Mouse (Mus musculus) B cell, adult 2 months (primary cell): ENCODE measurements around the gene Med16.

ENCODE experiments used
- DNase-seq, 2 experiments: peaks; one replicate each; pipeline ENCODE4 v3.0.0; 2022

Gene Med16

DNA sequence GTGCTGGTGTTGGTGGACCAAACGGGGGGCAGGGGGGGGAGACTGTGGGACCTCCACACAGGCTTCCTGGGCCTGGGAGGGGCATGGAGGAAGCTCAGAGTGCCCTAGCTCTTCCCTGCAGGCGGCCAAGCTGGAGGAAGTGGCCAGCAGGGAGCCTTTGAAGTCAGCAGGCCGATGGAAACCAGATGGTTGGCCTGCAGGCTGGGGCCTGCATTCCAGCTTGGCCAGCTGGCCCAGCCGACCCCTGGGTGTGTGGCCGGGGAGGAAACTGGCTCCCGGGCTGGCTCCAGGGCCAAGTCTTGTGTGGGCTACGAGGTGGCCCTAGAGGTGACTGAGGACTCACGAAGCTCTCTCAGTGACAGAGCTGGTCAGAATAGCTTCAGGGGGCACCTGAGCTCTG lies 24.0 kb upstream of the Med16 start:
- DNase-seq, result no peak

DNA sequence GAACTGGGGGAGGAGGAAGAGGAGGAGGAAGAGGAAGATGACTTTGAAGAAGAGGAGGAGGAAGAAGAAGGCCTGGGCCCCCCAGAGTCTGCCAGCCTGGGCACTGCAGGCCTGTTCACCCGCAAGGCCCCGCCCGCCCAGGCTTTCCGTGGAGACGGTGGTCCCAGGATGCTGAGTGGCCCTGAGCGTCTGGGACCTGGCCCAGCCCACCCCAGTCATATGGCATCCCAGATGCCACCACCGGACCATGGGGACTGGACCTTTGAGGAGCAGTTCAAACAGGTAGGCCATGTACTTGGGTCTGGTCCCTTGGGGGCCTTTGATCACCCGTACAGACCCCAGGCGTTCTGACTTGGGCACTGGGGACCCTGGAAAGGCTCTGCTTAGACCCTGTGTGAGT lies 23.1 kb upstream of the Med16 start:
- DNase-seq, result no peak

DNA sequence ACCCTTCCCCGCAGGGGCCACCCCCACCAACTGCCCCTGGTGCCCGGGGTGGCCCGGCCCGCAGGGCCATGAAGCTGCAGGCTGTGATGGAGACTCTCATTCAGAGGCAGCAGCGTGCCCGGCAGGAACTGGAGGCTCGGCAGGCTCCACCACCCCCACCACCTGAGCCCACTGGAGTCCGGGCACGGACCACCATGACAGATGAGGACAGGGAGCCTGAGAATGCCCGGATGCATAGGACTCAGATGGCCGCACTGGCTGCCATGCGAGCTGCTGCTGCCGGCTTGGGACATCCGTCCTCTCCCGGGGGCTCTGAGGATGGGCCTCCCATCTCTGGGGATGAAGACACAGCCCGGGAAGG lies 22.1 kb upstream of the Med16 start:
- no peak for DNase-seq

DNA sequence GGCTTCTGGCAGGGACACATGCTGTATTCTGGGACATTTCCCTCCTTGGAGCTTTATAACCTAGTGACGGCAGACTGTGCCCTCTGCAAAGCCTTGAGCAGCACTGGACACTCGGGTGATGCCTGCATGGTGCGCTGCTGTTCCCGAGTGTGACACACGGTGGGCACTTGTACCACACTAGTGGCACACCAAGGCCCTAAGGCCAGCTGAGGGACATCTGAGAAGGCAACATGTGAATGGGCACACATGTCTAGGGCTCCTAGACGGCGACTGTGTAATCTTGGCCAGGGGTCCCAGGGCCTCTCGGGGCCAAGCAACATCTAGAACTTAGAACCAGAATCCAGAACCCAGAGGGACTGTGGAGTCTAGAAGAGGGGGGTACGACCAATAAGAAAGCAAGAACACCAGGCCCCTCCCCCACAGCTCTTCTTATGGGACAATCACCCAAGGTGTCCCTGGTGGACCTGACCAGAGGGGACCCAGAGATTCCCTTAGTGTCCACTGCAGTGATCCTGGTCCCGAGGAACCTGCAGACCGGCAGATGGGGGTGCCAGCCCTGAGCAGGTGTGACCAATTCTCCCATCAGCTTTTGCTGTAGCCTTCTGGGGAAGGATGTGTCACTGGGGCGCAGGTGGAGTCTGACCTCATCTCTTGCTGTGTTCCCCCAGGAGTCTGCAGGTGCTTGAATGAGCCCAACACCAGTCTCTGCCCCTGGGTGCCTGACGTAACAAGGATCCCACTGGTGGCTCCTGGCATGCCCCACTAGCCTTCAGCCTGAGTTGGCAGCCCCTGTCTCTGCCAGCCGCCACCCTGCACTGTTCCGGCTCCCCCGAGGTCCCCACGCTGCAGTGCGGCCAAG lies 21.5 kb upstream of the Med16 start:
- DNase-seq, result no peak

DNA sequence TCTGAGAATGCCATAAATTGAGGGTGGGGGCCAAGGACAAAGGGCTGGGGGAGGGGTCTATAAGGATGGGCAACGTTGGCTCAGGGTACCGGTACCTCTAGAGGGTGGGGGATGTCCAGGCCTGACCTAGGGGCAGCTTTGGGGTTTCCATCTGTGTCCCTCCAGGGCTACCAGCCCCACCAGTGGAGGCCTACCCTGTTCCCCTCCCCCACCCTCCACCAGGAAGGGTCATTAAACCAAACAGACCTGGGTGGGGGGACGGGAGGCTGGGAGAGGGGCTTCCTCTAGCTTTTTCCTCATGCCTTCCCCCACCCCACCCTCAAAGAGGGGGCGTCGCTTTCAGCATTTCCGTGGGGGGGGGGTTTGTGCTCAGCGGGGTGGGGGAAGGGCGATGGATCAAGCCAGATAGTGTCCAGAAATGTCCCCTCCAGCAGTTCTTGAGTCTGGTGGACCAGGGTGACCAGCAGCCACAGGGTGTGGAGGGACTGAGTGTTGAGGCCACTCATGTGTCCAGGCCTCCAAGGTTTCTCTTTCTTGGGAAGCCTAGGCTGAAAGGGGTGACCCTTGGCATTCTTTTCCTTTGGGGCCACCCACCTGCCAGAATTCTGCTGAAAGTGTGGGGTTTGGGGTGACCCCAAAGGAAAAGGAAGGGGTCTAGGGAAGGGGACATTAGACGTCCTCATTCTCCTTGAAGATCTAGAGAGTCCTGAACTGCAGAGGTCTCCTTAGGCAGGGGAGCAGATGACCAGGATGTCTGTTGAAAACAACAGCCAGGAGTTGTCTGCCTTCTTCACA lies 20.4 kb upstream of the Med16 start:
- DNase-seq, result no peak

DNA sequence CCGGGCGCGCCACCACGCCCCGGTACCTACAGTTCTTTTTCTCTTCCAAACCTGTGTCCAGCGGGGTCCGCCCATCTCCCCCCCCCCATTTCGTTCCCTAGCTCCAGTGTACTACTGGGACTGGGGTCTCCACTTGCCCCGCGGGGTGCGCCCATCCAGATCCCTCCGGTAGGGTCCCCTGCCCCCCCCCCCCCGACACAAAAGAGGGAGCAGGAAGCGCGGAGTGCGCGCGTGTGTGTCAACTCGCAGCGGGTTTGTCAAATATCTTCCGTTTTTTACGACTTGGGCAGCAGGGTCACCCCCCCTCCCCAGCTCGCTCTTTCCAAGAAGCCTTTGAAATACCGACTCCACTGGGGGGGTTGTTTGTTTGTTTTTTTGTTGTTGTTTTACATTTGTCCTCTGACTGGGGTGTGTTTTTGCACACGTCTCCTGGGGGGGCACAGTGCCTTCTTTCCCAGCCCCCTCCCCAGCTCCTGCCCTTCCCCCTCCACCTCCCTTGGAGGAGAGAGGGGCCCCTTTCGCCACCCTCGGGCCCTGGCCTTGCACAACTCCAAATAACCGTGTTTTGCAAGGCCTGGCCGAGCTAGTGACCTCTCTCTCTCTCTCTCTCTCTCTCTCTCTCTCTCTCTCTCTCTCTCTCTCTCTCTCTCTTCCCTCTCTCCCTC lies 19.4 kb upstream of the Med16 start:
- peak; percentile 52 to 56 for DNase-seq

DNA sequence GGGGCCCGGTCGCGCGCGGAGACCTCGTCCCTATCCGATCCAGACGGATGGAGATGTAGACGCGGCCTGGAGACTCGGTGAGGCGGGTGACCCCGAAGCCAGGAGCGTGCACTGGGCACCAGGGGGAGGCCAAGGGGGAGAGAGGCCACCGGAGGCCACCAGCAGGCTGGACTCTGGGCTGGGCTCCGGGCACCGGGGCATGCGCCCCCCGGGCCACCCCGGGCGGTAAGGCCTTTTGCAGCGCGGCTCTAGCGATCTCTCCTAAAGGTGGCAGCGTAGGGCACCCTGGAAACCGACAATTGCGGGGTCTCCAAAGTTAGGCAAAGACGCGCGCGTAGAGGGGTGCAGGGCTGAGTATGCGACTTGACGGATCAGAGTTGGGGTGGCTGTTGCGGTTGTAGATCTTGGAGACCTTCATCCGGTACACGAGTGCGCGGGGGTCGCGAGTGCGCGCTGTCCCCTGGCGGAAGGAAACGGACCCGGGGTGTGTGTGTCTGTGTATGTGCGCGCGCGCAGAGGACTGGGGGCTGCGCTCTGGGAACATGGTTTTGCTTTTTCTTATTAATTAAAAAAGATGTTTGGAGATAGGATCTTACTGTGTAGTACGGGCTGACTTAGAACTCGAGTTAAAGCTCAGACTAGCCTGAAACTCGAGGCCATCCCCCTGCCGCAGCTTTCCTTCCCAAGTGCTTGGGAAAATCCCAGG lies 18.8 kb upstream of the Med16 start:
- DNase-seq, result peak; percentile 61 to 68

DNA sequence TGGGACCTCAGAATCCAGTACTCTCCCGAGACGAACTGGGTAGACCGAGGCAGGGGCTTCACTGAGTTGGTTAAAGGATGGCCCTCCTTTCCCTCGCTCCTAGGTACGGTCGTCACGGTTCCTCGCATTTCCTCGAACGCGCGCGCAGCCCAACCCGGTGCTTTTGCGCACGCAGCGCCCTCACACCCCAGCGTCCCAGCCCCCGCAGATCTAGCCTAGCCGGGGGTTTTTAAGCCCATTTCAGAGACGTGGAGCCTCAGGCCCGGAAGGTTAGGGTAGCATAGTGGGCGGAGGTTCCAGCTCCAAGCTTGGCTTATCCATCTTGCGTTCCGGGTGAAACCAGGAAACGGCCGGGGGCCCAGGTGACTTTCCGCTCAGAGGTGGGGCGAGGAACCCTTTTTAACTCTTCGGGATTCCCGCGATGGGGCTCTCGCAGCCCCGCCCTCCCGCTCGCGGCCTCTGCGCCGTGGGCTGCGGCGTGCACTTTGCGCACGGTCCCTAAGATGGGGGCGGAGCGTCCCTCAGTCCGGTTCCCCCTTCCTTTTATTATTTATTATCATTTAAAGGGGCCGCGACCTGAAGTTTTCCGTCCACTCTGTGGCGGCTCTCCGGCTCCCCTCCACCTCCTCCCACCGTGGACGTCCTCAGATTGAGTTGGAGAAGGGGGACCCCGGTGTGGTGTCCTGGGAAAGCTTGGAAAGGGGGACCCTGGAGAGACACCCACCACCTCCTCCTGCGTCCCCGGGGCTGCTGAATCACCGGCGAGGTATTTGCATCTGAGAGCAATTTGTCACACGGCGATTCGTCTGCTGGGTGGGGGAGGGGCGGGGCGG lies 18.0 kb upstream of the Med16 start, which contains the start of gene Arid3a:
Gene Arid3a (plus strand): TSS at position 553 of the 833 bp plus-strand sequence.
- peak; percentile 90 to 91 for DNase-seq

DNA sequence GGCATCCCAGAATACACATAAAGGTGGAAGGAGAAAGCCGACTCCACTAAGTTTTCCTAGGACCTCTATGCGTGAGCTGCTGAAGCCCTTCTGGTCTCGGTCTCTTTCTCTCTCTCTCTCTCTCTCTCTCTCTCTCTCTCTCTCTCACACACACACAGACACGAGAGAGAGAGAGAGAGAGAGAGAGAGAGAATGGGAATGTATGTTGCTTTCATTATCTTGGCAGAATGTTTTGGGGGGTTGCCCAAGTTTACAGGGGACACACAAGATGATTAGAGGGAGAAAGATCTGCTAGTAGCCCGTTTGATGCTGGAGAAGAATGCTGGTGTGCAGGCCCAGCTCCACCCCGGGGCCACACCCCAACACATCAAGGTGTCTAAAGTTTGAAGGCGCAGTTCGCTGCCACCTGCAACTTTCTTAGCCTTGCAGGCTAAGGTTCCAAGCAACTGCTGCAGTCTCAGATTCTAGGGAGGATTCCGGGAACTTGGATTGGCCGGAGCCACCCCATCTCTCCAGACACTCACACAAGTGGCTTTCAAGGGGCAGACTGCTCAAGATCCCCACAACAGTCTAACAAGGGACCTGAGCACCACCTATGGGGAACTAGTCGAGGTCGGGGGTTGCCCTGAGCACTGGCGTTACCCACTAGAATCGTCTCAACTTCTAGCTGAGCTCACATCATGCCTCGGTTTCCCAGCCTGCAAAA lies 17.2 kb upstream of the Med16 start:
- peak; percentile 51 to 61 for DNase-seq

DNA sequence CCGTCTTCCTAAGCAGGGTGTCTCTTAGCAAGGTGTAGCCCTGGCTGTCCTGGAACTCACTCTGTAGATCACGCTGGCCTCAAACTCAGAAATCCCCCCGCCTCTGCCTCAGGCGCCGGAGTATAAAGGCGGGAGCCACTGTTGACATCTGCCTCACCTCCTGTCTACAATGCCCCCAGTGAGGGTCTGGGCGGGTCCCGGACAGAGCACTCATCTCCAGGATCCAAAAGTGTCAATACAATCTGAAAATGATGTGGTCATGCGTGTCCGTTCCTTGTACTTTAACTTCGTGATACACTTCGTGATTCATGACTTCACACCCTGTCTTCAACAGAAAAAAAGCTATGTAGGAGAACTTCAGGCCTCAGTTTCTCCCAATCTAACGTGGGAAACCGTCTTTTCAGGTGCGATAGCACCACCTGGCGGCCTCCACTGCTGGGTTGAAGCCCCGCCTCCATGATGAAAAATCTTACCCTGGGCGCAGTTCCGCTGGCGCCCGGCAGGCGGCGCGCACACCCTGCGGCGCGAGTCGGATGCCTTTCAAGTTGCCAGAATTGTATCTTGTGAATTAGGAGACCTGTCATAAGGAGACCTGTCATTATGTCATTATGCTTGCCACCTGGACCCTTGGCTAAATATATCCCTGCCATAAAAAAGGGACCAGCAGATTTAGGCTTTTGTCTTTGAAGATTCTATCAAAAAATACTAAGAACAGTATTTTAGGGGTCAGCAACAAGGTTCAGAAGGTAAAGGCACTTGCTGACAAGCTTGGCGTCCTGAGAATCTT lies 16.5 kb upstream of the Med16 start:
- DNase-seq, result peak; percentile 97

DNA sequence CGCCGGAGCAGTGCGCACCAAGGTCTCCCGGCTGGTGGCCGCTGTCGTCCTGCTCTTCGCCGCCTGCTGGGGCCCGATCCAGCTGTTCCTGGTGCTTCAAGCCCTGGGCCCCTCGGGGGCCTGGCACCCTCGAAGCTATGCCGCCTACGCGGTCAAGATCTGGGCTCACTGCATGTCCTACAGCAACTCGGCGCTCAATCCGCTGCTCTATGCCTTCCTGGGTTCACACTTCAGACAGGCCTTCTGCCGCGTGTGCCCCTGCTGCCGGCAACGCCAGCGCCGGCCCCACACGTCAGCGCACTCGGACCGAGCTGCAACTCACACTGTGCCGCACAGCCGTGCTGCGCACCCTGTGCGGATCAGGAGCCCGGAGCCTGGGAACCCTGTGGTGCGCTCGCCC lies 12.8 kb upstream of the Med16 start:
- DNase-seq, result no peak

DNA sequence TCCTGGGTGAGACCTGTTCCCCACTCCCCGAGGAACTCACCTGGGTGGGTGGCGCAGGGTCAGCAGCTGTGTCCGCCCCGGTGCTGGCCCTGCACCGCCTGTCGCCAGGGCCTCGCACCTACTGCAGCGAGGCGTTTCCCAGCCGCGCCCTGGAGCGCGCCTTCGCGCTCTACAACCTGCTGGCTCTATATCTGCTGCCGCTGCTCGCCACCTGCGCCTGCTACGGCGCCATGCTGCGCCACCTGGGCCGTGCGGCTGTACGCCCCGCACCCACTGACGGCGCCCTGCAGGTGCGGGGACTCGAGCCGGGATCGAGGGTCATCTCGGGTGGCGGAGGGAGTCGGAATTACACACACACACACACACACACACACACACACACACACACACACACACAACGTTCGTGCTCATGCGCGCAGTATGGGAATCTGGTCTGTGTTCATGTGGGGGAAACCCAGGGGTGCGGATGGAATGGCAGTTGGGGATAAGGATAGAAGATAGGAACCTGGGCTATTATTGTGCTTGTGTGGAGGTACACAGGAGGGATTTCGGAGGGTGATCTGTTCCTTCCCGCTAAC lies 12.3 kb upstream of the Med16 start, which contains the start of gene R3hdm4:
Gene R3hdm4 (minus strand): TSS at position 251 of the 578 bp plus-strand sequence.
- peak in 1 of 2 experiments; percentile 27 for DNase-seq

DNA sequence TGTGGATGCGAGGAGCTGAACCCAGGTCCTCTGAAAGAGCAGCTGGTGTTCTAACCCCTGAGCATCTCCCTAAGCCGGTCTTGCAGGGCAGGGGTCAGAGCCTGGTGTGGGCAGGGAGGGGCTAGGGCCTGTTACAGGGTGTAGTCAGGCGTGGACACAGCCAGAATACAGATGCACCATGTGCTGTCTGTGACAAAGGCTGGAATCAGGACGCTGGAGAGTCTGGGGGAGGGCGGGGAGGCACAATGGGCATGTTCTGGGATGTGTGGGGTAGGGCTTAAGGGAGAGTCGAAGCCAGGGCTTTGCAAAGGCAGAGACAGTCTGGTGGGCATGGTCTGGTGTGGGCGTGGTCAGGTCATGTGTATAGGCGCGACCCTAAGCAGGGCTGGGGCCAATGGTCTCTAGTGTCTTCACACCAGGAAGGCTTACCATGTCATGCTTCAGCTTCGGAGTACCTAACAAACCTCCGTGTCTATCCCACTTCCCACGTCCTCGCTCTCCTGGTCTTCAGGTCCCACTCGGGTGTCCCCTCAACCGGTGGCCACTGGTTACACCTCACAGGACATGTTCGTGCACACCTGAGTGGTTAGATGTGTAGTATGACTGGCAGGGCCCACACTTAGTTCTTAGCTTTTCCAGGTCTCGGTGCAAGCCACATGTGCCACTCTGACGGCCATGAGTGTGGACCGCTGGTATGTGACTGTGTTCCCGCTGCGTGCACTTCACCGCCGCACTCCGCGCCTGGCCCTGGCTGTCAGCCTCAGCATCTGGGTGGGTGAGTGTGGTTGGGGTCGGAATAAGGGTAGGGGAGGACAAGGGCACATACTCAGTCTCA lies 11.6 kb upstream of the Med16 start:
- no peak for DNase-seq

DNA sequence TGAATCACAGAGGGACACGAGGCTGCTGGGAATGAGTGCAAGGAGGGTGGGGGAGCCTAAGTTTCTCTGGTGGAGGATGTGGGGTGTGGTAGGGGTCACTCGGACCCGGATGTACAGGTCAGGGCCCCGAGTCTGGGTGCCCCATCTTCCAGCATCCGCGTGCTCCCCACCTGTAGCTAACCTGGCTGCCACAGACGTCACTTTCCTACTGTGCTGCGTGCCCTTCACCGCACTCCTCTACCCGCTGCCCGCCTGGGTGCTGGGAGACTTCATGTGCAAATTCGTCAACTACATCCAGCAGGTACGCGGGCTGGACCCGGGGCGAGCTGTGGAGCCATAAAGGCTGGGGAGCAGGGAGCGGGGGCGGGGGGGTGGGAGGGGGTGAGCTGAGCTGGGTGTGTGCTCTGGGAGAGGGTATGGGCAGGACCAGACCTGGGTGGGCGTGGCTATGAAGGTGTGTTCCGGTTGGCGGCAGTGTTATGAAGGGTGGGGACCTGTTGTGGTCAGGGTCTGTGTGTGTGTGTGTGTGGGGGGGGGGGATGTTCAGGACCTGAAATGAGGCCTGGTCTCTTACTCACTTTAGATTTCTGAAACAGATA lies 10.6 kb upstream of the Med16 start:
- DNase-seq, result no peak

DNA sequence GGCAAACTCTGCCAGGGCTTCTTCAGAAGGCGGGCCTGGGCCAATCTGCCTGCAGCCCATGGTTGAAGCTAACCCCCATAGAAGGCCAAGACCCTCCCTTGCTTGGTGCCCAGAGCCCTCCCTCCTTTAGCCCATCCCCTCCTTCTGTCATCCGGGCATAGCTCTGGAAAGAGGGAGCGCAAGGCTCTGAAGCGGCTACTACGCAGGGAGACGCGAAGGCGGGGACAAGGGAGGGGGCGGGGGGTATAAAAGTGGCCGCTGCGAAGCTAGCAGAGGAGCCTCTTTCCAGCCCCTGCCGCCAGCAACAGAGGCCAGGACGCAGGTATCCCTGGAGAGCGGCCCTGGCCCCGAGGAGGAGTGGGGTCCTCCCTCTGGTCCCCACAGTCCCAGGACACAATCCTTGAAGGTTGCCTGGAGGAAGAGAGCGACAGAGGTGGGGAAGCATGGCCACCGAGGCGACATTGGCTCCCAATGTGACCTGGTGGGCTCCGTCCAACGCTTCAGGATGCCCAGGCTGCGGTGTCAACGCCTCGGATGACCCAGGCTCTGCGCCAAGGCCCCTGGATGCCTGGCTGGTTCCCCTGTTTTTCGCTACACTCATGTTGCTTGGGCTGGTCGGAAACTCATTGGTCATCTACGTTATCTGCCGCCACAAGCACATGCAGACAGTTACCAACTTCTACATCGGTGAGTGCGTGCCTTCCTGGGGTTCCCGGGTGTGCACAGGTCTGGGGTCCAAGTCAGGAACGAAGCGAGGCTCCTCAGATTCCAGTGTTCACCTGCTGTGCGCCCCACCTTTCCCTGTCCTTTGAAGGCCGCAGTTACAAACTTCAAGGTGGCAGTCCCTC lies 9.7 kb upstream of the Med16 start:
- no peak for DNase-seq

DNA sequence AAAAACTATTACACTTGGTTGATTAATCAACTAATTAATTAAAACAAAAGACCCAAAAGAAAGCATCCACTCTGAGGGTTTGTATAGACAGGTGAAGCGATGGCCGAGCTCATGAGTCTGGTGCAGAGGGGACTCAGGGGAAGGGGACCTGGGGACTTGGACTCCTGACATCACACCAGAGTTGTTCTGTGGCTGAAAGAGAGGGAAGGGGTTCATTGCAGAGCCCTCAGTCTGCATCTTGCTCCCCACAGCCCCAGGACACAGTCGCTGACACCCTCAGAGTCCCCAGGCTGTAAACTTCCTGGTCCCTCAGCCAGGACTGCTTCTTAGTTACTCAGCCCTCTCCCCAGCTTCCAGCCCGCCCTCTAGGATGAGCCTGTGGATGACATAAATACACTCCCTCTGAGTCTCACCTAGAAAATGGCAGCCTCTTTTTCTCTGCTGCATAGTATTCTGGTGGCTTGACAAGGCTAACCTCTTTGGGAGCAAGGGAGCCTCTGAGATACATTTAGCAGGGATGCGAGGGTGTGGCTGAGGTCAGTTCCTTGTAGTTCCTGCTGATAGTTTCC lies 8.9 kb upstream of the Med16 start:
- no peak for DNase-seq
